Mouse (Mus musculus): ENCODE data around the gene Il6st. TPM values are rescaled to one million over a fixed set of nuclear protein-coding genes. Genes with fewer than 3 reads are reported as not detected.
"Not testable (repeated sequence)": the region's sequence is repeated elsewhere in the genome, so short reads cannot be mapped to it uniquely, and the experiment has no call there.

The Il6st gene
- total RNA-seq (2021): 10 to 100 TPM; 67.3 to 80.3 TPM

DNA sequence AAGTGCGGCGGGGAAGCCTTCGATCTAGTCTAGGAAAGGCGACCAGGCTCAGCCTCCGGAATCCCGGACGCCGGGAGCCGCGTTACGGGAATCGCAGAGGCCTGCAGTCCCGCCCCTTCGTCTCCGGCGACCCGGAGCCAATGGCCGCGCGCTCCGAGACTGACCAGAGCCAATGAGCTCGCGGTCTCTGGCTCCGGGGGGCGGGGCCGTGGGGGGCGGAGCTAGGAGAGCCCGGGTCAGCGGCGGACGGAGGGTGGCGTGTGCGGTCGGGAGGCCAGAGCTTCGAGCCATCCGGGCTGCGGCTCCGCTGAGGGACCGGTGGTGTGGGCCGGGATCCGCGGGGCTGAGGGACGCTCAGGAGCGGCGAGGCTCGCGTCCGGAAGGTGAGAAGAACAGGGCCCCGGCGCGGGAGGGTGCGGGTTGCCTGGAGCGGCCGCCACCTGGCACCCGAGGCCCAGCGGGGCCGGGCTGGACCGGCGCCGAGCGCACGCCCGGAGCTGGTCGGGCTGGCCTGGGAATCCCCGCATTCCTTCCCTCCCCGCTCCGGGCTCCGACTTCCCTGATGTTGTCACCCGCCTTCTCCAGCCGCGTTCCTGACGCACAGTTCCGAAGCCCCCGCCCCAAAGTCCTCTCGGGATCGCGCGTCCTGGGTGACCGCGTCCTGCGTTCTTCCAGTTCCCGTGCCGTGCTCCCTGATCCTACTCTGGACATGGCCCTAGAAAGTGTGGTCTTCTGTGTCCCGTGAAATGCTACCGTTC lies at the start of gene Il6st:
Gene Il6st, plus strand, starts transcription at position 203 of the 758 bp plus-strand sequence.
- peak; percentile 91 to 93 for DNase-seq

DNA sequence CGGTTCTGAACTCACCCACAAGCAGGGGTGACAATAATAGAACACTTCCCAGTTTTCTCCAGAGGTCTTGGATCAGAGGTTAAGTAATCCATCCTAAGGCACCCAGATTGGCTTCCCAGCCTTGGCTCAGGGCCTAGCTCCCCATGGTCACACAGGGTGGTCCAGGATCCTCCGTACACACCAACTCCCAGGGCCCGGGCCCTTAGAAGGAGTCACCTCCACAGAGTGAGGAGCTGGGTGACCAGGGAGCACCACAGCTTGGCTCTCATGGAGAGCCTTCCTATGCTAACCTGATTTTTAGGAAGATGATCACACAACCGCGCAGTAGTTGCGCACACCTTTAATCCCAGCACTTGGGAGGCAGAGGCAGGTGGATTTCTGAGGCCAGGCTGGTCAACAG lies 48.0 kb upstream of the Il6st start:
- DNase-seq: no peak

DNA sequence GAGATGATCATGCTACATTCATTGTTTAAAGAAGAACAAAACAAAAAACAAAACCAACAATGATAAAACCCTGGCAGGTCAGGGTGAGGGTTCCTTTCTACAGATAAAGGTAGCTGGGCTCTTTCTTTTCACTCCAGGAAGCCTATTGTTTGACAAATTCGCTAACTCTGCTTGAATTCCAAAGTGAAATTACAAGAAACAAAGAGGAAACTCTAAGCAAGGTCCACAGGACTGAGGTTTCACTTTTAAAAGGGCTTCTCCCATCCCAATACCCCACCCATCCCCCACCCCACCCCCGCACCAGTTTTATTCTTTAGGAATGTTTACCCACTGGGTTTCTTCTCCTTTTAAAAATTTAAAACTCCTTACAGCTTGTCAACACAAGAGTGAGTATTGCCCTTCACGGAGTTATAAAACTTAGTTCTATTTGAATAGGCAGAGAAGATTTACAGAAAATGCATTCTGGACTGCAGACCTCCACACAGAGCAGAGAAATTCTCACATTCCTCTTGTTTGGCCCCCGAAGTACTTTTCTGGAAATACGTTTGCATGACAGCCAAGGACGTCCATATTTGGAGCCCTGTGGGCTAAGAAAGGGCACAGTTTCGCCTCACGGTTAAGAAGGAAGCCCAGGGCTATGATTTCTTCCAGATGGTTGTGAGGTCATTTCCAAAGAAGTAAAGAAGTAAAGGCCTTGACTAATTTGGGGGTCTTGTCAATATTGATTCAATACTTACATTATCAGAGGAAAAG lies 47.3 kb upstream of the Il6st start:
- DNase-seq: no peak

DNA sequence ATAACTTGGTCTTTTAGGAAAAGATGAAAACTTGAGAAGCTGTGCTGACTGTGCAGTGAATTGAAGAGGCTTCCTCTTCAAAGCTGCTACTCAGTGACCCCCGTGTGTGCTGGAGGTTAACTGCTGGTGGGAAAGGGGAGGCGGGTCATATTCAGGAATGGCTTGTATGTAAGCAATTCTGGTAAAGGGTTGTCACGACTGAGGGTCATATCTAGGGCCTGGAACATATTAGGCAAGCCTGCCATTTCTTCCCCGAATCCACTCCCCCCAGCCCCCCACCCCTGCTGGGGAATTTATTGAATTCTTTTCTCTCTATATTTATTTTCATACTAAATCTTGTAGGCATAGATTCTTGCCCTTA lies 46.7 kb upstream of the Il6st start:
- no peak for DNase-seq

DNA sequence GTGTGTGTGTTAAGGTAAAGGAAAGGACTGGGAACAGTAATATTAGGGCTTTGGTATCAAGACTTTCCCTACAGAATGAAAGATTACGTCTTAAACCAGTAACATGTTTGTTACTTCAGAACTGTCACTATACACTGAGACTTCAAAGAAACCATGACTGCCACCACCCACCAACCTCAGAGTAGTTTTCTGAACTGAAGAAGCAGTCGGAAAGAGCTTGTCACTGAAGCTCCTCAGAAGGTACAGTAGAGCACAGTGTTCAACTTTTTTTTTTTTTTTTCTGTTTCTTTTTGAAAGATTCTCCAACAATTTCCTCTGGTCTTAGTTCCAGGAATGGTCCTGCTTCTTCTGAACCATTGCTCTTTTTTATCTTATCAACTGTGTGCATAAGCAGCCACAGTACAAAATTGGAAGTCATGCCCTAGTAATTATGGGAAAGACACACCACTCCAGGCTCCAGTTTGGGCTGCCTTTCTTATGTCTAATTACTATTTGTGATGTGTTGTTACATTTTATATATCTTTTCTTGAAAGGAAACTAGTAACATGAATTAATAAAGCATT lies 45.9 kb upstream of the Il6st start:
- no peak for DNase-seq

DNA sequence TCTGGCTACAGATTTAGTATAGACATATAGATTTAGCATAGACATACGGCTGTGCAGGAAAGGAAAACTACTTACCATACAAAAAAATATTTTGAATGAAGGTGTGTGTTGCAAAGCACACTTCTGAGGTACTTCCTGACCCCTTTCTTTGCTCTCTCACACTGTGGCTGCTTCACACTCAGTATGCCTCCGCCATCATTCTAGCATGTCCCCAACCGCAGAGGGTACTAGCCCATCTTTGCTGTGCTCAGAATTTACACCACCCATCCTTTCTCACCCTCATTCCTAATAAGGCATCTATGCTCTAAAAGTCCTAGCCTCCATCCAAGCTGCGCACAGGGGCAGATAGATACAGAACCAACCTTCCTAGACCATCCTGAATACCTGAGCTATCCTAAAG lies 45.3 kb upstream of the Il6st start:
- no peak for DNase-seq

DNA sequence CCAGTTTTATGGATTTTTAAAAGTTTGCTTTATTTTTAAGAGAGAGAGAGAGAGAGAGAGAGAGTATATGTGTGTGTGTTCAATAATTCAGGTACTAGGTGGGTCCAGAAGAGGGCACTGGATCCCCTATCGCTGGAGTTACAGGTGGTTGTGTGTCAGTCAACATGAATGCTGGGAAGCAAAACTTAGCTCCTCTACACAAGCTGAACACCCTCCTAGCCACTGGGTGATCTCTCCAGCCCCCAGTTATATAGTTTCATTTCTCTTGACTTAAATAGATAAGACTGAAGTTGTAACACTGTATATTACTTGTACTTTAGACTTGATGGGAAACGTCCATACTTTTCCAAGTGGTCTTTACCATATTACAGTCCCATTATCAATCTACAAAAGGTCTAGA lies 39.7 kb upstream of the Il6st start:
- DNase-seq: no peak

DNA sequence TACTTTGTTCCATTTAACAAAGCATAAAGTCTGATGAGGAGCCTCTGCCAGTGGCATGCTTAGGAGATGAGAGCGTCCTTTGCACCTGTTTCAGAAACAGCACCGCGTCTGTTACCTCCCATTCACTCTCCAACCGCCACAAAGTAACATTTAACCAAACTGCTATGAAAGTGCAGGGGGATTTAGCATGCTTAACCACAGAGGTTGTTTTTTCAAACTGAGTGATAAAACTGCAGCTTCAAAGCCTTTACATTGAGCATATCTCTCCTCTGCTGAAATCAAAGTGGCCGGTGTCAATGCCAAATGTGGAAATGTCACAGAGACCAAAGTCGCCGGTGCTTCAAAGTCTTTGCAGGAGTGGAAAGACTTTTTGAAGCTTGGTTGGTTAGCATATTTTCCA lies 39.2 kb upstream of the Il6st start:
- DNase-seq: no peak

DNA sequence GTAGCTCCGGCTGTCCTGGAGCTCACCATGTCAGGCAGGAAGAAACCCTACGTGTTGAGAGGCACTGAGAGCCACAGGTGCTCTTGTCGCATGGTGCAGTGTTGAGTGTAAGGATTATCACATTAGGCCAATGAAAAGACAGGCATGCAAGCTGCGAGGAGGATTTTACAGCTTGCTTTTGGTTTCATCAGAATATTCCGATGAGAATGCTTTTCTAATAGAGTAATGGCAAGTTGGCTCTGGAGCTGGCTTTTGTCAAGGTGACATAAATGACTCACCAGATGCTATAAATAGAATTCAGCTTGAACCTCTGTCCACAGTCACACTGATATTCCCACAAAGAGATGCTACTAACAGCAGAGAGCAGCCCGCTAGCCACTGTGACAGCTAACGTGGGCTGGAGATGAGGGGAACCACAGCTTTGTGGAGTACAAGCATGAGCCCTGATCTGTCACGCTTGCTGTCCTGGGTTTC lies 38.7 kb upstream of the Il6st start:
- no peak for DNase-seq

DNA sequence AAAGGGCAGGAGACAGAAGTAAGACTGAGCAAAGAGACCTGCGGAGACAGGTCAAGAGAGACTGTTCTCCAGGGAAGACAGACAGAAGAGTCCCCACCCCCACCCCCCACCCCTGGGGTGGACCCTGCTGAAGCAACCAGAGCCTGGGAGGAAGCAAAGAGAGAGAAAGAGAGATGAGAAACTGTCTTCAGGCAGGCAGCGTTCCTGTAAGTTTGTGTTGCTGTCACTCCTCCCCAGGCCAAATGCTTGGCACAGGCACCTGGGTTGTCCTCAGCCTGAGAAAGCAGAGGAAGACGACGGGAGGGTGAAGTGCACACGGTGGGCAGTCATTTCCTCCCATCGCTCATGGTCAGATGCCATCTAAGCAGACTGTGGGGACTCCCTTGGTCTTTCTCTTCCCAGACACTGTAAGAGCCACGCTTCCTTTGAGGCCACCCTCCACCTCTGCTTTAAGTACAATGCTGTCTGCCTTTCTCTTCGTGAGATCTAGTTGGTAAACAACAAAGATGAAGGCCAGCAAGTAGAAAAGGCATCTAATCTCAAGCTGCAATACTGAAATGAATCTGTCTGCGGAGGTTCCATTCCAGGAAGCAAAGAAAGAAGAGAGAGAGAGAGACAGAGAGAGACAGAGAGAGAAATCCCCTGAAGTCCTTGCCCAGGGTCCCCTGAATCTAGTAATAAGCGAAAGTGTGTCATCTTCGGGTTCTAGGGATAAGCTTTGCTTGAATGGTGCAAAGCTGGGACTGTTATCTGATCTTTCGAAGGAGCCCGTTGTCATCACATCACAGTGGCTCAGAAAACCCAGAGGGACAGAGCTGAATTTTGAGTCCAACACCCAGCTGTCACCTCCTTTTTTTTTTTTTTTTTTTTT lies 37.4 kb upstream of the Il6st start:
- DNase-seq: no peak

DNA sequence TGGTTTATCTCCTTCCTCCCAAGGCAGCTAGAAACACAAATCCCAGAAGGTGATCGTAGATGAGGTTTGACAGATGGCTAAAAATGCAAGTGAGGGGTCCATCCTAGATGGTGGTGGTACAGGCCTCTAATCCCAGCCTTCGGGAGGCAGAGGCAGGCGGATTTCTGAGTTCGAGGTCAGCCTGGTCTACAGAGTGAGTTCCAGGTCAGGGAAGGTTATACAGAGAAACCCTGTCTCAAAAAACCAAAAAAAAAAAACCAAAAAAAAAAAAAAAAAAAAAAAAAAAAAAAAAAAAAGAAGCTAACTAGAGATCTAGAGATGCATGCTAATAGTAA lies 36.8 kb upstream of the Il6st start:
- not testable (repeated sequence) for DNase-seq

DNA sequence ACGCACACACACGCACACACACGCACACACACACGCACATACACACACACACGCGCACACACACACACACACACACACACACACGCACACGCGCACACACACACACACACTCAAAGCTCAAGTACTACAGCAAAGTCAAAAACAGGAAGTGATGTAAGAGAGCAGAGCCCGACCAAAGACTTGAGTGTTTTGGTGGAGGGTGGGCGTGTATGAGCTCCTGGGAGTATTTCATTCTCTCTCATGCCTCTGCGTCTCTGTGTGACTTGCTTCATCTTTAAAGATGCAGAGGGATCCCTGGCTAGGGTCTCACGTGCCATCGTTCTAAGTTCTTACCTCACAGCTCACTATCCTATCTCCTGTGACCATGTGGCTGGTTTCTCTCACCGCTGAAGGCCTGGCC lies 36.3 kb upstream of the Il6st start:
- DNase-seq: no peak

DNA sequence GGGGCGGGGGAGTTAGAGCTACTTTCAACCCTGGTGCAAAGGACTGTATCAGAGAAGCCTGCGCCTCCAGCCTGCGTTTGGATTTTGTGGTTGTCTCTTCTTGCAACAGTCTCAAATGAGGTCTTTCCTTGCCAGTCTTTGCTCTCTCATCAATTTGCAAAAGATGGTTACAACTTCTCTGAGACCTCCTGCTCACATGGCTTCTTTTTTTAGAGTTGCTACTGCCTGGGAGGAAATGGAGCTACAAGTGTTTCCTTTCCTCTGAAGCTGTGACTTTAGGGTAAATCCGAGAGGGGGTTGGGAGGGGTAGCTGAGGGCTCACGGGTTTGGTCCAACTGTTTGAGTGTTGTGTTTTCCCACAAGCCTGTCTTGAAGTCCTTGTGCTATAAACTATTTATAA lies 30.6 kb upstream of the Il6st start:
- no peak for DNase-seq

DNA sequence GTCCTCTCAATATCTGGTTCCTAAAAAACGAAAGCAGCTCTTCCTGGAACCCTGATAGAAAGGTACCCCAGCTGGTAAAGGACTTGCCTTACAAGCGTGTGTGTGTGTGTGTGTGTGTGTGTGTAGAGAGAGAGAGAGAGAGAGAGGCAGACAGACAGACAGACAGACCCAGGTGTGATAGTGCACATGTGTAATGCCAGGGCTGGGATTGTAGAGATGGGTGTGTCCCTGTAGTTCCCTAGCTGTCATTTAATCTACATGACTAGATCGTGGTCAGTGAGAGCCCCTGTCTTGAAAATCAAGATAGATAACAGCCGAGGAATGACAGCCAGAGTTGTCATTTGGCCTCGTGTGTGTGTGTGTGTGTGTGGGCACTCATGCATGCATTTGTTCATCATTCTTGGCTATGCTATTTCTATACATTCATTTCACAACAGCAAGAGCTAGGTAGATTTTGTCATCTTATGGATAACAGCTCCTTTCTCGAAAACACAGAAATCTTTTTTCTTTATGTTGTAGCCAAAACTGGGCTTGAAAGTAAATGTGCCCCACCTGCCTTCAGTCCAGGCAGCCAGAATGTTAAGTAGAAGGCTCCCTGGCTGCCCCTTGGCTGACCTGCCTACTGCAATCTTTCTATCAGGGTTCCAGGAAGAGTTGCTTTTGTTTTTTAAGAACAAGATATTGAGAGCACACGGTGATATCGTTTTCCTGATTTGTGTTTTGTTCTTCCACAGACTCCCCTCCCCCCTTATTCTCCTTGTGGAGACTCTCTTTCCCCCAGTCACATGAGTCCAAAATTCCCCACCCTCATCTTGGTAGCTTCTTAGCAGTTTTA lies 28.4 kb upstream of the Il6st start:
- no peak for DNase-seq

DNA sequence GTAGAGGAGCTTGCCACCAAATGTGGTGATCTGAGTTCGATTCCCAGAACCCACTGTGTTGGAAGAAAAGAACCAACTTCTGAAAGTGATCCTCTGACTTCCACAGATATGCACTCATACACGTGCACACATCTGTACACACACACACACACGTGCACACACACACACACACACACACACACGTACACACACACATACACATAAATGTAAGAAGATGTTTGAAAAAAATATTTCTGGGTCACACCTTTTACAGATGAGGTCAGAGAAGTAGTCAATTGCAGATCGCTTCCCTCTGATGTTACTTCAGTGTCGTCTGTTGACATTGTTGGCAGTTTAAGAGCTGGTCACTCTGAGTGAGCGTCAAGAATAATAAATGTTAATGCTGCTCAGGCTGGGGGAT lies 27.6 kb upstream of the Il6st start:
- DNase-seq: no peak

DNA sequence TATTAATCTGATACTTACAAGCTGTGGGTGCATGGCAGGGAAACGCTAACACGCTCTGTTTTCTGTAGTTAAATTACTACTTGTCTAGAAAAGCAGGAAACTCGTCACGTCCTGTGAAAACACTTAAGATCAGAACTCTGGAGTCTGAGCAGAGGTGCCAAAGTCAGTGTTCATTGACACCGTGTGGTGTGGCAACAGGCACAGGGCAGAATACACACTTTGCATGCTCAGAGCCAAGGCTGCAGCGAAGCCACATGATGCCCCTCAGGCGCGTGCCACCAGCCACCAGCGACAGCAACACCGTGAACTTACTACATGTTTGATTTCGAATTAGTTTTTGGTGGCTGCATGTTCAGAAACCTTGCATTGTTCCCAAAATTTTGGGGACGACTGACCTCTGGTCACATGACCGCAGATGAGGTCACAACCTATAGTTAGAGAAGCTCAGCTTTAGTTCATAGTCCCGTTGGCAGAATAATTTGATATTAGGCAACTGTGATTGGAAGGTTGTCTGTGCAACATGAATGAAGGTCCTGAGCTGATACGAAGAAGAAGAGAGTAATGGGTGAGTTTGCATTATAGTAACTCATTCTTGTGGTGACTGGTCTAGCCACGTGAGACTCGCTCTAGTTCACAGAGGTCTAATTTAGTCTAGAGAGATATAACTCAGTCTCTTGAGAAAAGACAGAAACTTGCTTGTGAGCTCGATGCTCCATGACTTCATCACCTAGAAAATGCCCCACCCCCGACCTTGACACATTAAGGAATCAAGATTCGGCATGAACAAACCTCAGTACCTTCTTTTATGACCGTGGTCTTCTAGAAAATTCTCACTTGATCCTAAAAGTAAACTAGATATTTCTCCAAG lies 25.6 kb upstream of the Il6st start:
- DNase-seq: no peak

DNA sequence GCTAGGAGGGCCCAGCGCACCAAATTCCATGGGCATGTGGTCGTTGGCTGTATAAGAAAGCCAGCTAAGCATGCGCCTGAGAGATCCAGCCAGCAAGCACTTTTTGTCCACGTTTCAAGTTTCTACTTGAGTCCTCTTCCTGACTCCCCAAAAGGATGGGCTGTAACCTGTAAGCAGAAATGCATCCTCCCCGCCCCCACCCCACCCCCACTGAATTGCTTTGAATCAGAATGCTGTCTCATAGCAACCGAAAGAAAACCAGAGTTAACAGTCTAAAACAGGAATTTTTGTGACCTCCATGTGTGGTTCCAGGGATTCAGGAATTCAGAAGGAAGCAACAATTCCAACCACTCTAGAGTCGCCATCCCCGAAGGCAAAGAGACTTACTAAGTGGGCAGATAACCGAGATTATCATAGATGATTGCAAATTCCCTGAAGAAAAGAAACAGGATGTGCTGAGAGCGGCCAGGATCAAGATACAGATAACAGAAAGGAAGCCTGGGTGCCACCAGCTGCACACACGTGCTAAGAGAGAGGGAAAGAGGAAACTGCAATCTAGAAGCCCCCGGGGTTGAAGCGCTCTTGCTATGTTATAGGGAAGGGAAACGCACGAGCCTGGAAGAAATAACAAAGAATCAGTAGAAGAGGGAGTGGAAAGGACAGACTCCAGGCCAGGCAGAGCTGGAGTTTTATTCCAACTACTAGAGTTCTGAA lies 24.6 kb upstream of the Il6st start:
- no peak for DNase-seq

DNA sequence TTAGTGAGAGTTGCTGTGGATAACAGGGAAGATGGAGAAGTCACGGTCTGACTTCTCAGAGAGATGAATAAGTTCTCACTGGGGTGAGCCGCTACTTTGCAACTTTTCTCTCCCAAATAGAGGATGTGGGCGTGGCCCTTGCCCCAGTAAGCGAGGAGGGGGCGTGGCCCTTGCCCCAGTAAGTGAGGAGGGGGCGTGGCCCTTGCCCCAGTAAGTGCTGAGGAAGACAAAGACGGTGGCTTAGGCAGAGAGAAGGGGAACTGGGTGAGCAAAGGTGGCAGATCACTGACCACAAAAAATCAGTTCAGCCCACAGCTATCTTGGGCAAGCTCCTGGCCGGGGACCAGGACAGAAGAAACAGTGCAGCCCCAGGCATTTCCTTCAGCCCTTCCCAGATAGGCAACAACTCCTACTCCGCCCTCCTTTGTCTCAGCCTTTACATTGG lies 23.9 kb upstream of the Il6st start:
- peak in 1 of 2 experiments; percentile 9 for DNase-seq

DNA sequence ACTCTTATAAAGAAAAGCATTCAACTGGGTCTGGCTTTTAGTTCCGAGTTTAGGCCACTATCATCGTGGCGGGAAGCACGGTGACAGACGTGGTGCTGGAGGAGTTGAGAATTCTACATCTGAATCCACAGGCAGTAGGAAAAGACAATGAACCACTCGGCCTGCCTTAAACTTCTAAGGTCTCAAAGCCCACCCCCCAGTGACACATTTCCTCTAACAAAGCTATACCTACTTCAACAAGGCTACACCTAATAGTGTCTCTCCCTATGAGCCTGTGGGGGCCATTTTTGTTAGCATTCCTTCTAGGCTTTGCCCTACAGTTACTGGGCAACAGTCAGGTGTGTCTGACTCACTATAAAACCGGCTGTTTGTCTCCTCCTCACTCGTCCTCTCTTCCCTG lies 23.2 kb upstream of the Il6st start:
- no peak for DNase-seq

DNA sequence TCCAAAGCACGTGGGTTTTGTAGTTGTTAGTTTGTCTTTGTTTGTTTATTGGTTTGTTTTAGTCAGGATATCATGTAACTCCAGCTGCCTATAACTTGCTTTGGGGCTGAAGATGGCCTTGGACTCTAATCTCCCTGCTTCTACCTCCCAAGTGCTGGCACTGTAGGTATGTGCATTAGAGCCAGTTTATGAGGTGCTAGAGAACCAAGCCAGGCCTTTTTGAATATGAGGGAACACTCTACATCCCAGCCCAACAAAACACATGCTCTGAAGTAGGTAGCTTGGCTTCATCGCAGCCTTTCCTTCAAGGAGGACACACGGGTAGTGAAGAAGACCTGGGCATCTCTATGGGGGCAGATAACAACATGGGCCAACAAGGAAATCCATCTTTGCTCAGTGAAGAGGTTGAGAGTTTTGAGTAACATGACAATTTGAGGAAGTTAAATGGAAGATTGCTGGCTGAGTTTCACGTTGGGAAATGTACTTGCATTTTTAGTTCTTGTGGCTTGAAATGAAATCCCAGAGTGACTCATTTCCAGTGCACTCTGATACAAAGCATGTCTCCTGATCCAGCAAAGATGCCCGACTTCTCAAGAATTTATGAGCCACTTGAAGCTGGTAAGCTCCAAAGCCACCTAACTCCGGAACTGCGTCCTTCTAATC lies 20.9 kb upstream of the Il6st start:
- no peak for DNase-seq
